Mouse (Mus musculus) midbrain, embryonic 12.5 days (tissue): Measurements from ENCODE around the gene Cyp2b13. TPM values are rescaled to one million over a fixed set of nuclear protein-coding genes. Genes with fewer than 3 reads are reported as not detected.
"Not testable (repeated sequence)": the region's sequence is repeated elsewhere in the genome, so short reads cannot be mapped to it uniquely, and the experiment has no call there.

Experiments used
- ATAC-seq: fragments of 200-750 bp; cut with Nextera tagmentation; 2 replicates; pipeline ENCODE4 v1.8.0; 2017; ENCODE audit warnings: low read depth, moderate TSS enrichment, moderate library complexity; ENCODE audit not compliant: low FRiP score
- H3K27ac ChIP-seq: fragments of 300-500 bp; sonication (generic); replicated peaks from 2 replicates; pipeline ENCODE4 v1.5.1; 2016; ENCODE audit warnings: mild to moderate bottlenecking
- H3K27me3 ChIP-seq: fragments of 300-500 bp; sonication (generic); 2 replicates; pipeline ENCODE4 v1.6.1; 2016; ENCODE audit warnings: mild to moderate bottlenecking
- H3K36me3 ChIP-seq: fragments of 300-500 bp; sonication (generic); 2 replicates; pipeline ENCODE4 v1.6.1; 2016
- H3K4me1 ChIP-seq: fragments of 300-500 bp; sonication (generic); 2 replicates; pipeline ENCODE4 v1.6.1; 2016
- H3K4me2 ChIP-seq: fragments of 300-500 bp; sonication (generic); replicated peaks from 2 replicates; pipeline ENCODE4 v1.6.1; 2016; ENCODE audit warnings: mild to moderate bottlenecking, moderate library complexity
- H3K4me3 ChIP-seq: fragments of 300-500 bp; sonication (generic); 2 replicates; pipeline ENCODE4 v1.5.1; 2016; ENCODE audit warnings: mild to moderate bottlenecking
- H3K9ac ChIP-seq: fragments of 300-500 bp; sonication (generic); replicated peaks from 2 replicates; pipeline ENCODE4 v1.6.1; 2016; ENCODE audit warnings: mild to moderate bottlenecking, moderate library complexity
- H3K9me3 ChIP-seq: fragments of 300-500 bp; sonication (generic); 2 replicates; pipeline ENCODE4 v1.6.1; 2016; ENCODE audit warnings: mild to moderate bottlenecking
- WGBS: fragments of 180-500 bp; shearing (Covaris S2); methylation state at CpG from one replicate; pipeline ENCODE4 v1.1.7; 2016; 5-methylcytosine and 5-hydroxymethylcytosine counted together
- polyA plus RNA-seq: library from polyadenylated mRNA; unstranded; fragments of >200 nt; fragmentation: Nextera tagmentation; extraction: Ambion mirVana; gene quantifications from 2 replicates; pipeline ENCODE4 v1.2.1, GENCODE M21; 2016

The Cyp2b13 gene
- polyA plus RNA-seq = not detected in 2 replicates

- not testable (repeated sequence) for ATAC-seq, H3K4me1 ChIP-seq, H3K9ac ChIP-seq, H3K4me3 ChIP-seq, H3K27ac ChIP-seq, H3K27me3 ChIP-seq, H3K4me2 ChIP-seq, H3K36me3 ChIP-seq, H3K9me3 ChIP-seq
- WGBS = 61% methylated on average over 2 of the region's 2 CpGs
These were observed at the start of gene Cyp2b13 for GRCm38 (mm10) chr7:26061197-26061596. Gene Cyp2b13, plus strand, starts transcription at chr7:26061497.

- 88% methylated on average over 1 of the region's 3 CpGs for WGBS
- not testable (repeated sequence) for H3K4me1 ChIP-seq, ATAC-seq, H3K27ac ChIP-seq, H3K4me3 ChIP-seq, H3K4me2 ChIP-seq, H3K27me3 ChIP-seq, H3K9me3 ChIP-seq, H3K36me3 ChIP-seq, H3K9ac ChIP-seq
These were observed 41.4 kb upstream of the Cyp2b13 start for GRCm38 (mm10) chr7:26019814-26020332.

DNA sequence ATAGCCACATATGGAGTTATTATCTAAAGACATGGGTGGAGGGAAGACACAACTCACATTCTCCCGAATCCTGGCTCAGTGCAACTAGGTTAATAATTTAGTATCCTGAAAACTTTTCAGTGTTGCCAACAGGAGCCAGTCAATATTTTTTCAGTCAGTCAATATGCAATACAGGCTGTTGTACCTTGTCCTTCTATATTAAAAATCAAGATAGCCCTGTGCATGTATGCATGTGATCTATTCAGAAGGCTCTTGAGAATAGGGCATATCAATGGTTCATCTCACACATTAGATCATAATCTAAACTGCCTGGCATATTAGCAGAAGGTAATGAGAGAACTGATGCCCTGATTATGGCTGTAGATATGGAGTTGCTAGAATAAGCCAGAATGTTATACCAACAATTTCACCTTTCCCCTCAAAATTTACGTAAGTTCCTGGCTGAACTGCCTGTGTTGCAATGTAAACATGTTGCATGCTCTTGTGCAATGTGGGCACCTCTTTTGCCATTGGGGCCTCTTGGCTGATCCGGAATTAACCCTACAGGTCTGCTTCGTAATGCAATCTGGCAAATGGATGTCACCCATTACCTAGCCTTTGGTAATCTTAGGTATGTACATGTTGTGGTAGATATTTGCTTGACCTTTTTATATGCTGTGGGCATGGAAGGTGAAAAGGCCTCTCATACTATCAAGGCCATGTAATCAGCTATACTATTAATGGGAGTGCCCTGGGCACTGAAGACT, 6.2 kb upstream of the Cyp2b13 start:
- ATAC-seq, H3K27me3 ChIP-seq, H3K4me2 ChIP-seq, H3K36me3 ChIP-seq, H3K4me3 ChIP-seq, H3K4me1 ChIP-seq, H3K27ac ChIP-seq, H3K9me3 ChIP-seq, H3K9ac ChIP-seq: not testable (repeated sequence)
- 85% methylated on average over 4 of the region's 4 CpGs for WGBS

DNA sequence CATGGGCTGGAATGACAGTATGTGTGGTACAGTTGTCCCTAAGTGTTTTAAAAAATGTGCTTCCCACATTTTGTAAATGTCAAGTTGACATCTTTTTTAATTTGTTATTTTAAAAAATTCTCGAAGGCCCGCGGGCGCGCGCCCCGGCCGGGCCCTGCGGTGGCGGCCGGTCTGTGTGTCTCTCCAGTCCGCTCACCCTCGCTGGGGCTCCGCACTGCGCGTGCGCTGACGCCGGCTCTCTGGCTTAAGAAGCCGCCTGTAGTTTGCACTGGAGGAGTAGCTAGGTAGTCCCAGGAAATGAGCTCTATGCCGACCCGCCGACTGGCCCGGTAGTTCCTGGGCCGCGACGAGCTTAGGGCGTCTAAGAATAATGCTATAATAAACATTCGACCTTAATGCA, 10.4 kb downstream of the Cyp2b13 start:
- H3K36me3 ChIP-seq, H3K4me3 ChIP-seq, H3K9ac ChIP-seq, H3K4me2 ChIP-seq, H3K27me3 ChIP-seq, H3K9me3 ChIP-seq, H3K4me1 ChIP-seq, ATAC-seq, H3K27ac ChIP-seq: not testable (repeated sequence)
- WGBS = 54% methylated on average over 29 of the region's 29 CpGs

GRCm38 (mm10) chr7:26082595-26082994, 21.3 kb downstream of the Cyp2b13 start:
- Histone ChIP-seq H3K4me2 (no peak overlapping the region), H3K9me3 (peaks cover 41% of the 10 kb centered on the region), H3K27ac (no peak overlapping the region), H3K9ac (no peak overlapping the region), H3K4me1 (no peaks in the 10 kb centered on the region), H3K27me3 (no peaks in the 10 kb centered on the region), H3K36me3 (no peaks in the 10 kb centered on the region), H3K4me3 (no peak overlapping the region)
- WGBS = 74% methylated on average over 2 of the region's 2 CpGs
- ATAC-seq = no peak

- H3K4me2 ChIP-seq = no peak overlapping the region
- no peaks in the 10 kb centered on the region for H3K4me1 ChIP-seq
- peaks cover 31% of the 10 kb centered on the region for H3K9me3 ChIP-seq
- 88% methylated on average over 1 of the region's 1 CpGs for WGBS
- no peak overlapping the region for H3K27ac ChIP-seq
- no peak for ATAC-seq
- no peak overlapping the region for H3K4me3 ChIP-seq
- H3K36me3 ChIP-seq = no peaks in the 10 kb centered on the region
- H3K9ac ChIP-seq = no peak overlapping the region
- no peaks in the 10 kb centered on the region for H3K27me3 ChIP-seq
These were observed 26.1 kb downstream of the Cyp2b13 start for GRCm38 (mm10) chr7:26087391-26087790.

DNA sequence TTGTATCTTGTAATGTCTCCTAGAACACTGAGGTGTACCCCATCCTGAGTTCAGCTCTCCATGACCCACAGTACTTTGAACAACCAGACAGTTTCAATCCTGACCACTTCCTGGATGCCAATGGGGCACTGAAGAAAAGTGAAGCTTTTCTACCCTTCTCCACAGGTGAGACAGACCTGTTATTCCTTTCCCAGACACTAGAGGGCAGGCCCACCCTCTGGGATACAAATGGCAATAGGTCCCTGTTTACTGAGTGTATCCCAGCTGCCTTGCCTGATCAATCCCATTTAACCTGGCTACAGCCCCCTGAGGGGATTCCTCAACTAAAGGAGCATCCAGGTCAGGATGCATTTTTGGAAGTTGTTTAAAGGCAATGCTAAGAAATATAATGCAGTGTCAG, 27.3 kb downstream of the Cyp2b13 start:
- peaks cover 31% of the 10 kb centered on the region for H3K9me3 ChIP-seq

DNA sequence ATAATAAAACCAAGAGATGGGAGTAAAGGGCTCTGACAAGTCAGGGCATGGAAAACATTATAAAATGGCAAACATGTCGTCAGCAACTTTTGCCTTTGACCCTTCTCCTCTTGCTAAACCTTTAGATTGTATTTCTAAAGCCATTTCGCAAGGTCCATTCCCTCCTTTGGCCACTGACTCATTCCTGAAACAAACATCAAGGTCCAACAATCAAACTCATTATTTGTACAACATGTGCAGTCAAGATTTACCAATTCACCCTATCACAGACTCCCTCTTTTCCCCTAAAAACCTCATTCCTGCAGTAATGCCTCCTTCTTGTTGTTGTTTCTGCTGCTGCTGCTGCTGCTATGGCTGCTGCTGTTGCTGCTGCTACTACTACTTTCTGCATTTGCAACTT, 78.3 kb downstream of the Cyp2b13 start:
- not testable (repeated sequence) for H3K27ac ChIP-seq, H3K4me2 ChIP-seq, H3K4me1 ChIP-seq, ATAC-seq, H3K36me3 ChIP-seq, H3K9me3 ChIP-seq, H3K4me3 ChIP-seq, H3K27me3 ChIP-seq, H3K9ac ChIP-seq
- no CpG with 5 or more reads among the region's 2 CpGs for WGBS

More for the DNA sequence above, 27.3 kb downstream of the Cyp2b13 start:
- H3K9ac ChIP-seq, ATAC-seq, H3K4me3 ChIP-seq, H3K27me3 ChIP-seq, H3K36me3 ChIP-seq, H3K4me2 ChIP-seq, H3K27ac ChIP-seq, H3K4me1 ChIP-seq: not testable (repeated sequence)

- not testable (repeated sequence) for H3K27me3 ChIP-seq, ATAC-seq, H3K9ac ChIP-seq, H3K4me2 ChIP-seq, H3K4me1 ChIP-seq, H3K36me3 ChIP-seq, H3K4me3 ChIP-seq, H3K27ac ChIP-seq, H3K9me3 ChIP-seq
- whole genome bisulfite sequencing = 57% methylated on average over 1 of the region's 3 CpGs
These were observed 82.4 kb downstream of the Cyp2b13 start for GRCm38 (mm10) chr7:26143657-26144056.

Other genes with a start within 250 kb of the Cyp2b13 start
- gene Cyp2s1, start 244.6 kb upstream of the Cyp2b13 start, polyA plus RNA-seq = 0.55 and 0.64 TPM in 2 replicates
- gene Cyp2b10, start 163.9 kb upstream of the Cyp2b13 start, polyA plus RNA-seq = not detected in 2 replicates
- not detected in 2 replicates for gene Cyp2b9, start 111.9 kb downstream of the Cyp2b13 start, polyA plus RNA-seq
- not detected in 2 replicates for gene Vmn1r184, start 198.8 kb downstream of the Cyp2b13 start, polyA plus RNA-seq
- gene Cyp2a4, start 245.7 kb downstream of the Cyp2b13 start, polyA plus RNA-seq = not detected in 2 replicates